Mouse (Mus musculus) left cerebral cortex, postnatal 10 days (tissue): ENCODE data around the gene Vmn1r138. TPM values are rescaled to one million over a fixed set of nuclear protein-coding genes. Genes with fewer than 3 reads are reported as not detected.
"Not testable (repeated sequence)": the region's sequence is repeated elsewhere in the genome, so short reads cannot be mapped to it uniquely, and the experiment has no call there.

ENCODE experiments used
- DNase-seq, 2 experiments: peaks; one replicate each; pipeline ENCODE4 v3.0.0; 2021 to 2022; ENCODE audit warnings: low spot score in 2 of 2, mixed read lengths in 1 of 2; ENCODE audit errors: extremely low spot score in 1 of 2
- intact Hi-C: fragments of 180-260 bp; cut with DNase I; formaldehyde crosslinking; loops from one replicate; pipeline ENCODE4 v1.15.1; 2025
- total RNA-seq, 2 experiments: library from RNA; stranded (reverse); gene quantifications; 2 replicates each; pipeline ENCODE4 v1.2.3; 2021

Vmn1r138 gene
- not detected for total RNA-seq

DNA sequence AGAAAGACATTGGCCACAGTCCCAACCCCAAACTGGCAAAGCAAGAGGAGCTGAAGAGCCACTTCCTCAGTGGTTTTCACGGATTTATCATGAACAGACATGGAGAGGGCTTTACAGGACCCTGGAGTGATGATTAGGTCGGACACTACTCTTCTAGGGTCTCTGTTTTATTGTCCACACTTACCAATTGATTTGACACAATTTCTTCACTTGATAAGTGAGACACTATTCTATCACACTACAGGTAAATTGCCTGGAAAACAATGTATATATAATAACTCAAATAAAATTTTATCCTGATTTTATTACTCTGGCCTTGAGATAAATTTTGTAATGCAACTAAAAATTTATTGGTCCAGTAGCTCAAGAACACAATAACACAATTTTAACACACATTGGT is at the start of gene Vmn1r138:
TSS of gene Vmn1r138 (minus strand) at position 101 of the 400 bp plus-strand sequence.
- DNase-seq, intact Hi-C loops: not testable (repeated sequence)

DNA sequence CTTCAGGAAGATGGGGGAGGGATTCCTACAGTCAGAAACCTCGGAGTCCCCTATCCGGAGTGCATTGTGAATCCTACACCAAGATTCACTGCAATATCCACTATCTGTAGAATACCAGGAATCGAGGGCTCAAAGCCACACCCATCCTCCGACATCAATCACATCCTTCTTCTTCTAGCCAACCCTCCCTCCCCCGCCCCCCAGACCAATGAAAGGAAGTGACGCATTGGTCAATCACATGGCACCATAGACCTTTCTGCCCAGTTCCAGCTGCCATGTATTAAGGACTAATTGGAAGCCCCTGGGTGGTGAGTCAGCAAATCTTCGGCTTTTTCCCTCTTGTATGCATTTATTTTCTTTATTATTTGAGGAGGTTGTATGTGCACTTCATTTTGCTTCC is 40.1 kb upstream of the Vmn1r138 start, which contains the start of gene Vmn1r139:
TSS of gene Vmn1r139 (plus strand) at position 301 of the 400 bp plus-strand sequence.
- DNase-seq, intact Hi-C loops: not testable (repeated sequence)

DNA sequence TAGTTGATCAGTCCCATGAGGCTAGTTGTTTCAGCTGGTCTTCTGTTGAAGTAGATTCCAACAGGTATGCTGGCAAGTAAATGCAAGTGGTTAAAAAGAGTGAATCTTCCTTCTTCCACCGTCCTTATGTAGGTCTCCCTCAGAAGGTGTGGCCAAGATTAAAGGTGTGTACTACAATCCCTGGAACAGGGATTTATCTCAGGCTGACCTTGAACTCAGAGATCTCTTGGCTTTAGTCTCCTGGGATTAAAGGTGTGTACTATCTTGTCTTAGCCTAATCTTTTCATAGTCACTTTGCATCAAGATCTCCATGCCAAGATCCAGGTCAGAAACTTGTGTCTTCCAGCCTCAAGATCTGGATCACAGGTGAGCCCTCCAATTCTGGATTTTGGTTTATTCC is 27.5 kb upstream of the Vmn1r138 start, which contains the start of gene Gm6176:
TSS of gene Gm6176 (minus strand) at position 101 of the 400 bp plus-strand sequence.
- intact Hi-C loops, DNase-seq: not testable (repeated sequence)

DNA sequence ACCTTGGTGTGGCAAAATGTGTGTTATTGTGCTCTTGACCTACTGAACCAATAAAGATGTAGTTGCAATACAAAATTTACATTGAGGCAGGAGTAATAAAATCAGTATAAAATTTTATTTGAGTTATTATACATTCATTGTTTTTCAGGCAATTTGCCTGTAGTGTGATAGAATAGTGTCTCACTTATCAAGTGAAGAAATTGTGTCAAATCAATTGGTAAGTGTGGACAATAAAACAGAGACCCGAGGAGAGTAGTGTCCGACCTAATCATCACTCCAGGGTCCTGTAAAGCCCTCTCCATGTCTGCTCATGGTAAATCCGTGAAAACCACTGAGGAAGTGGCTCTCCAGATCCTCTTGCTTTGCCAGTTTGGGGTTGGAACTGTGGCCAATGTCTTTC is 34.4 kb downstream of the Vmn1r138 start, which contains the start of gene Vmn1r137:
TSS of gene Vmn1r137 (plus strand) at position 301 of the 400 bp plus-strand sequence.
- DNase-seq, intact Hi-C loops: not testable (repeated sequence)

Other genes with a start within 250 kb of the Vmn1r138 start
- not detected for gene Gm4177, start 232.2 kb downstream of the Vmn1r138 start, total RNA-seq
- gene Vmn1r135, start 196.5 kb downstream of the Vmn1r138 start, total RNA-seq: not detected
- gene Gm5725, start 184.6 kb downstream of the Vmn1r138 start, total RNA-seq: not detected
- gene Gm5891, start 107.6 kb downstream of the Vmn1r138 start, total RNA-seq: not detected
- gene Vmn1r137, start 34.3 kb downstream of the Vmn1r138 start, total RNA-seq: not detected
- gene Gm6176, start 27.4 kb upstream of the Vmn1r138 start, total RNA-seq: not detected
- not detected for gene Vmn1r139, start 40.2 kb upstream of the Vmn1r138 start, total RNA-seq
- gene Gm16451, start 89.3 kb upstream of the Vmn1r138 start, total RNA-seq: not detected
- not detected for gene Gm10666, start 105.8 kb upstream of the Vmn1r138 start, total RNA-seq
- not detected for gene Vmn1r142, start 135.1 kb upstream of the Vmn1r138 start, total RNA-seq
- not detected for gene Vmn1r143, start 160.5 kb upstream of the Vmn1r138 start, total RNA-seq
- gene Gm8653, start 172.4 kb upstream of the Vmn1r138 start, total RNA-seq: not detected
- not detected for gene Gm8453, start 200.6 kb upstream of the Vmn1r138 start, total RNA-seq